Mouse (Mus musculus) B cell, adult 2 months (primary cell): ENCODE data around the gene Pax7.

Experiments used
- DNase-seq, 2 experiments: peaks; one replicate each; pipeline ENCODE4 v3.0.0; 2022

Gene Pax7

DNA sequence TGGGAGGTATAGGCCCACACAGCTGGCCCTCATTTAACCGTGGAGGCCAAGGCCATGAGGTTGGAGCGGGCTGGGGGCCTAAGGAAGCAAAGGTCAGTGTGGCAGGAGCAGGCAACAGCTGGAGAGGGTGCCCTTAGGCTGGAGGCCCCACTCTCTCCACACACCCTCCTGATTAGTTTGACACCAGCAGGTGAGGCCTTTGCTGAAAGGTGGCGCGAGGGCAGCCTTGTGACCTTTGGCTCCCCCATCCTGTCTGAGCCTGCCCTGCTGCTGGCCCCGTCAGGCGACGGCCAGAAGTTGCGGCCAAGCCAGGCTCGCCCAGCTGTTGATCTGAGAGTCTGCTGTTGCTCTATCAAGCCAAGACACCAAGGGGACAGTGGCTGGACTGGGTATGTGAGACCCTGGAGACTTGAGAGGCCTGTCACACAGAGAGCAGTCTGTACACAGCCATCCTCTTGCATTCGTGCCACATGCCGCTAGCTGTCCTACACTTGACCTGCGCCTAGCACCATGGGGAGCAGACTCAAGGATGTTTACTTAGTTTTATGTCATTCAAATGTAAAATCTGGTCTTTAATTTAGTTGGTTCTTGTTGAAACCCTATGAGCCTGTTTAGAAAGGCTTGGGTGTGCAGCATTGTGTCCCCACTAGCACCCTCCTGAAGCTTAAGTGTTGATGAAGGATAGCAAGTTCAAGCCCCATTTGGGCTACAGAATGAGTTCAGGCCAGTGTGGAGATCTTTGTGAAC is 86.0 kb downstream of the Pax7 start:
- no peak for DNase-seq

DNA sequence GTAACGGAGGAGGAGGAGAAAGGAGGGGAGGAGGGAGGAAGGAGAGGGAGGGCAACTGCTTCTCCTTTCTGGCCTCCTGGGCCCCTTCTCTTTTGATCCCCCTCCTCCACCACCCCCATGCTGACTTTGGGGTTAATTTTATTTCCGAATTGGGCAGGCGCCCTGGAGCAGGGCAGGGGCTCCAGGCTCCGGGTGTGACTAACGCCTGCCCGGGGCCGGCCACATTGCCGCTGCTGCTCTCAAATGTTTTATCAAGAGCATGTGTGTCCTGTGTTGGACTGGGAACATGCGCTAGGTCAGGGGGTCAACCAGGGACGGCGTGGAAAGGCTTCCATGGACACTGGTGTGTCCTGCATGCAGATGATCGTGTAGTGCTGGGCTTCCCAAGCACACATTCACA is 87.2 kb downstream of the Pax7 start:
- DNase-seq: no peak

DNA sequence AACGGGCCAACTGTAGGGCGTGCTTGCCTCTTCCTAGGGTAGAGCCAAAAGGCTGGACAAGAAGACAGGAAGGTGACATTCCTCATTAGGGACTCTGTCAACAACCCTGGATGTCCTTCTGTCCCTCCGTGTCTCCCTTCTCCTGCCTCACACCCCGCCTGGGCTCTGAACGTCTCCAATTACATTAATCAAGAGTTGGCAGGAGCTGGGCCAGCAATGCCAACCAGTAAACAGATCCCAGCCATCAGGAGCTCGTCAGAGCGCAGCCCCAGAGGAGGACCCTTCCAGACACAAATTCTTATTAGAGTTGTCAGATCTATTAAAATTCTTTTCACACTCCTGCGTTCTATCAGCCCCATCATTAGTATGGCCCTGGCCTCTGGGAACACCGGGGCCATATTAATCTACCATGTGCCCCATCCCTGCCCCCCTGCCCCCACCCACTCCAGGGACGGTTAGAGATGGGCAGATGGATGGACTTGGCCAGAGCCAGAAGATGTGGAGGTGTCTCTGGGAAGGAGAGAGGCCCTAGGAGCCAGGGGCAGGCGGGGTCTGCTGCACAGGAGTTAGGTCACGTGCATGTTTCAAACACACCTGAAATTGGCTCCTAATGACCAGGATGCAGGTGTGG is 88.4 kb downstream of the Pax7 start:
- no peak for DNase-seq

DNA sequence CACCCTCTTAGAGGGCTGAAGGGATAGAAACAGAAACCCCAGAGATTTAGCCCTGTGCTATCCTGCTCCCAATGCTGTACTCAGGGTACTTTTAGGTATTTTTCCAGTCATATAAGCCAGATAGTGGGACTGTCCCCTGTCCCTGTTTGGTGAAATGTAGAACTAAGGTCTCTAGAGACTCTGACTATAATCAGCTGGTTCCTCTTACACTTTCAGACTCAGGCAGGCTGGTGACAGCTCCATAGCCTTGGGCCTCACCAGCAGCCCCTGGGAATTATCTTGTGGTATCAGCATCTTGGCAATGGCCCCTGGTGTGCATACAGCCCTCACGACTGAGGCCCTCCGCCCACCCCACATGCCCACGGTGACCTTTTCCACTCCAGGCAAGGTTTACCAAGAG is 89.7 kb downstream of the Pax7 start:
- peak; percentile 39 to 48 for DNase-seq

DNA sequence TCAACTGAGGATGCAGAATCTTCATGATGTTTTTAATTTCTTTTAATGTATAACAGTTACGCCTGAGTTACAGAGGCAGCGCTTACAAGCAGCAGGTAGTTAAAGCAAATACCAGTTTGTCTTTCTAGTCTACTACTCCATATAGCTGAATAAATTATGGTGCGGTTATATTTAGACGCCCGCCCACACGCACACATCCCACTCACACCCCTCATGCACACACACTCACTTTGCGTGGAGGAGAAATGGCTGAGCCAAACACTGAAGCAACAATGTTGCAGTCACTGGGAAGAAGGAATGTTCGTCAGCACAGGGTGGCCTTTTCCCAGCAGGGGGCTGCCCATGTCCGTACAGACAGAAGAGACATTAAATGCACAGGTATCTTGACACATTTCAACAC is 96.3 kb downstream of the Pax7 start:
- no peak for DNase-seq

DNA sequence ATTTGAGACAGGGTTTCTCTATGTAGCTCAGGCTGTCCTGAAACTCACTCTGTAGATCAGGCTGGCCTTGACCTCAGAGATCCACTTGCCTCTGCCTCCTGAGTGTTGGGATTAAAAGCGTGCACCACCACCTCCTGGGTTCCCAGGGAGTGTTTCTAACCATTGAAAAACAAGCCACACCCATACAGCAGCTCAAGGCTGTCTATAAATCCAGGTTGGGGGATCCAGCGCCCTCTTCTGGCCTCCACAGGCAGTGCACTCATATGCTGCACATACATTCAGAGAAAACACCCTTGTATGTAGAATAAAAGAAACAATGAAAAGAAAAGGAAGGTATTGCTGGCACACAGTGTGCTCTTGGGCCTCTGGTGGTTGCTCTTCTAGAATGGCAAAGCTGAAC is 106.2 kb downstream of the Pax7 start:
- DNase-seq: no peak

DNA sequence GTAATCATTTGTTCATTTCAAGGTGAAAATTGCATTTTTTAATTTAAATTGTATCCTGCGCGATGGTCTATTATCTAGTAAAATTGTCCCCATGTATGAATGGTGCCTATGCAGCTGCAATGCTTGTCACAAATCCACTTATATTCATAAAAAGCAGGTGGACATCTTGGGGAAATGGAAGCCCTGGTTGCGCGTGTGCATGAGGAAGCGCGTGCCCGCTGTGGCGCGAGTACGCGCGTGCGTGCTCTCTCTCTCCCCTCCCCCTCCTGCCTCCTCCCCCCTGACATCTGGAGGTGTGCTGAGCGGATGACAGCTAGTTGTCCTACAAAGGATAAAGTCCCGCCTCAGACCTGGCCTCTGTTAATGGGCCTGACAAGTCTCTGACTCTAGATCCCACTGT is 107.9 kb downstream of the Pax7 start:
- DNase-seq: no peak

DNA sequence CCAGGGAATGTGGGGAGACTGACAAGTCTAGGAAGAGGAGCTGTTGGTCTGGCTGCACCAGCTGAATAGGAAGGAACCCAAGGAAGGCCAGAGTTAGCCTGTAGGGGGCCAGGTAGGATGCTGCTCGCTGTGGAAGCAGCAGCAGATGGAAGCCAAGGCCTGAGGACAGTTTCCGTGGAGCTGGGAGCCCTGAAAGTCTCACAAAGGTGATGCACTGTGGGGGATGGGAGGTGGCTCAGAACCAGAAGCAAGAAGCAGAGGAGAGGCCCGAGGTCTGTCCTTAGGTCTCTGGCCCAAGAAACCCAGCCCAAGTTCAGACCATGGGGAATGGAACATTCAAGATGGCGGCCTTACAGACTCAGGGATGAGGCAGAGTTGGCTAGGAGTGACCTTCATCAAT is 109.0 kb downstream of the Pax7 start:
- no peak for DNase-seq

DNA sequence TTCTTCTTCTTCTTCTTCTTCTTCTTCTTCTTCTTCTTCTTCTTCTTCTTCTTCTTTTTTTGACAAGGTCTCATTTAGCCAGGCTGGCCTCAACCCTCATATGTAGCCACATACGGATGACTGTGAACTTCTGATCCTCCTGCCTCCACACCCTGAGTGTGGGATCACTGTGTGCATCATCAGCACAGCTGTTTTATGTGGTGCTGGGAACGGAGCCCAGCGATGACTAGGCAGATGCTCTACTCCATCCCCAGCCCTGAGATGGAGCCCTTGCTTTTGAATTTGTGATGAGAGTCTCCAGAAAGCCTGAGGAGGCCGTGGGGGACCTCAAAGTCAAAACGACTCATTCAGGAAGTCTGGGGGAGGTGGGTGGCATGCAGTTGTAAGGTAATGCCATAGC is 114.3 kb downstream of the Pax7 start:
- no peak for DNase-seq

DNA sequence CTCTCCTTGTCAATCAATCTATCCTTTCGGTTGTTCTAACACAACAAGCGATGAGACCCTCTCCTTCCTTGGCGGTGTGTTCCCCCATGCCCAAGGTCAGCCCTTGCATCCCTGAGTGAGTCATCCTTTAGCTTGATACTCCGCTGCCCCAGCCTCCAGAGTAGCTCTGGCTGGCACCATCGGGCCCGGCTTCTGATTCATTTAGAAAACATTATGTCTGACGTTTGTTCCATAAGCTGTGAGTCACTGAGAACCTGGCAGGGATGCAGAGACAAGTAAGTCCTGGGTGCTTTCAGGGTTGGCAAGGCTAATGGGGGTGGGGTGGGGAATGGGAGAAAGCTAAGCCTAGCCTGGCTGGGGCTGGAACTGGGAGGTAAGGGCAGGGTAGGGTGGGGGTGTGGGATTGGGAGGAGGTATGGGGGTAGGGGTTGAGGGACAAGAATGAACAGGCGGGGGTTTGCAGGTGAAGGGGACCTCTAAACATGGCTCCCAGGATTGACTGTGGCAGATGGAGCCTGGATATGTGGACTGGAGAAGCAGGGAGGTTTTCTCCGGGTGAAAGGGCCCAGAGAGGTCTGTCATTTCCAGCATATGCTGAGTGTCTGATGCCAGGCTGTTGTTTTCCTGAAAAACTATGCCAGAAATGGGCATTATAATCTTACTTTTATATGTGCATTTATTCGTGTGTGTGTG is 116.7 kb downstream of the Pax7 start:
- no peak for DNase-seq

DNA sequence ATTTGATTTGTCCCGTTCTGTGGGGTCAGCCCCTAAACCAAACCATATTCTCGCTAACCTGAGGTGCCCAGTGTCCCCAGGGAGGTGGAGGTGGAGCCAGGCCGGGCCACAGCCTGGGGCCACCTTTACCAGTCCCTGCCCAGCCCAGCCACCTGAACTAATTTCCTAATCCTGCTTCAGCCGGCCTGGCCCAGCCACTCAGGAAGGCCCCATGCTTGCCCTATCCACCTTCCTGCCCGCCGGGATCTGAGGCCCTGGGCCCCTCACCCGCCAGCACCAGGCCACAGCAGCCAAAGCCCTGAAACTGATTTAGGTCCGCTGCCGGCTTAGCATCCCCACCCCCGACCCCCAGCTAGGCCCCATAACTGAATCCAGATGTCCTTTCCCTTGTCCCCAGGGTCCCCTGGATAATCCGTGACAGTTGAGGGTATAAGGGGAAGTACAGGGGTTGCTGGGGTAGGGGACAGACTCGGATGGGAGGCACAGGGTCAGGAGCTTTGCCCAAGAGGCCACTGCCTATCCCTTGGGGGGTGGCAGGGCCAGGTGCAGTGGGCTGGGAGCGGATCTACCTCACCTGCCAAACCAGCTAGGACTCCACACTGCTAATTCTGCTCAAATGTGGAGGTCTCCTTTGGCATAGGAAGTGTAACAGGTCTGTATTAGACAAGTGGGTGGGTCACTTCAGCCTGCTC is 117.9 kb downstream of the Pax7 start:
- no peak for DNase-seq

DNA sequence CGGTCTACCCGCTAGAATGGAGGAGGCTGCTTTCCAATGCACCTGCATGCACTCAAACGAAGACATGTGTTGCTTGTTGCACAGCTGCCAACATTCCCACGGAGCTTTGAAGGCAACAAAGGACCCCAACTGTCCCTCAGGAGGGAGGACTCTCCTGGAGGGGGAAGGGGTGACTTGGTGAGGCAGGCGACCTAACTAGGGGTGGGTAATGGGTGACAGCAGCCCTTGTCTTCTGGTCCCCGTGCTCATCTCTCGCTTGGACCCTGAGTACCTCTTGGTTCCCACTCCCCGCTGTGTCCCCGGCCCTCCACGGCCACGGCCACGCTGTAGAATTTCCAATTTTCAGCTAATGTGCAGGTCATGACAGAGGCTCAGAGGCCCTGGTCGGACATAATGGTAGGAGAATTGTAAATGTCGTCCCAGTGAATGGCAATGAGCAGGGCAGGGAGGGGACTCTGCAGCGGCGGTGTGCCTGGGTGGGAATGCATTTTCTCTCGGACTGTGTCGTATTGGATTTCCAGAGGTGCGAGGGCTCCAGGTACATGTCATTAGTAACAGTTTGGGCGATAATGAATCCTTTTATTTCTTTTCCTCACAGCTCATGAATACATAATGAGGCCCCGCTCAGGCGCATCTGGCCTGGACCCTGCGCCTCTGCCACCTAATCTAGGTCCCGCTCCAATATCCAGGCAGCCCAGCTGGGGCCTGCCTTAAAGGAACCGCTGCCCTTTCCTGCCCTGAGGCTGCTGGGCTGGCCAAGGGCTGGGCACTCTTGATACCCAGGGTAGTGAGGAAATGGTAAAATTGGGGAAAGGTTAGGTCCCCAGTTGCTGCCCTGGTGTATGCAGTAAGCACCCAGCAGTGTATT is 122.6 kb downstream of the Pax7 start:
- DNase-seq: no peak

DNA sequence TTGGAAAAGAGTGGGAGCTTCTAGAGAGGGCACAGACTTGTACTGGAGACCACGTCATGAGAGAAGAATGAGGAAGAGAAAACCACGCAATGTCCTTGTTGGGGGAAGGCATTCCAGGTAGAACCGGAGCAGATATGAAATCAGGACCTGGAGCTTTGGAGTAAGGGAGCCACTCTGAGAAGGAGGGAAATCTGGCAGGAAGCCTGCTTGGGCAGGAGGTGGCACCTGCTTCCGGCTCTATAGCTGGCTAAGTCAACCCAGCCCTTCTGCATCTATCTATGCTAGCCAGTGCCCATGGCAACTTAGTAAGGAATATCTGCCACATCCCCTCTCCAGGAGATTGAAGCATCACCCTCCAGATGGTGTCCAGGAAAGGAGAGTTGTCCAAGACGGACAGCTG is 127.3 kb downstream of the Pax7 start:
- DNase-seq: no peak

DNA sequence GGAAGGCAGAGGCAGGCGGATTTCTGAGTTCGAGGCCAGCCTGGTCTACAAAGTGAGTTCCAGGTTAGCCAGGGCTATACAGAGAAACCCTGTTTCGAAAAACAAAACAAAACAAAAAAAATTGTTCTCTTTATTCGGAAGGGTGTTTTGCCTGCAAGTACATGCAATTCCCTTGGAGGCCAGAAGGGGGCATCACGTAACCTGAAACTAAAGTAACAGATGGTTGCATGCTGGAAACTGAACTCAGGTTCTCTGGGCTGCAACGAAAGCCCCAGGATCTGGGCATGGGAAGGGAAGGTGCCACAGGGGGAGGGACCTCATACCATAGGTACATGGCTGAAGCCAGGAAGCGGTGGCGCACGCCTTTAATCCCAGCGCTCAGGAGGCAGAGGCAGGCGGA is 129.9 kb downstream of the Pax7 start:
- peak; percentile 25 to 32 for DNase-seq

DNA sequence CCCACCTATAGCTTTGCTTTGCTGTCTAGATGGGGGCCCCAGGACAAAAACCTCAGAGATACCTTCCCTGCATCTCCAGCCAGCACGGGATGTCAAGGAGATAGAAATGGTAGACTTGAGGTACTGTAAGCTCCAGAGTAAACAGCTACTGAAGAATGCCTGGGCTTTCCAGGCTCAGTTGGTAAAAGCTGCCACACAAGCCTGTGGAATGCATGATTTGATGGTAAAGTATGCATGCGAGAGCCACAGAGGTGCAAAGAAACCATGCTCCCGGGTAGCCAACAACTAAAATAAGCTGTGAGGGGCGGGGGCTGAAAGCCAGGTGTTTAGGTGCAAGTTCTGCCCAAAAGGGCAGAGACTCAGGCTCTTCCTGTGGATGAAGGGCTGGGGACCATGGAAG is 130.4 kb downstream of the Pax7 start:
- no peak for DNase-seq

DNA sequence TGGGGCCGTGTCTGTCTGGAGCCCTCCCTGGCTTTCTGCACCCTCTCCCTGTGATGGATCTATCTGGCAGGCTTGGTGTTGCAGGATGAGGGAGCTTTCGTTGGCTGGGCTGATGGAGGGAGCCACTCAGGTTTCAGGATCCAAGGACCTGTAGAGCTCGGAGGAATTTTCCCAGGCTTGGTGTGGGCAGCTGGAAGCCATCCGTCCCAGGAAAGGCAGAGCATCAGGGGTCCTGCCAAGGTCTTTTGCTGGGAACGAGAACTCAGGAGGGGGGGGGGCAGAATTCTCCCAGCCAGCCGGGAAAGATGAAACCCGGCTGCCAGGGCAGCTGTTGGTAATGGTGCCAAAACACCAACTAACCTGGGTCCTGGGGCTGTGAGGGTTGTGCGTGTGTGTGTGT is 134.7 kb downstream of the Pax7 start:
- no peak for DNase-seq

DNA sequence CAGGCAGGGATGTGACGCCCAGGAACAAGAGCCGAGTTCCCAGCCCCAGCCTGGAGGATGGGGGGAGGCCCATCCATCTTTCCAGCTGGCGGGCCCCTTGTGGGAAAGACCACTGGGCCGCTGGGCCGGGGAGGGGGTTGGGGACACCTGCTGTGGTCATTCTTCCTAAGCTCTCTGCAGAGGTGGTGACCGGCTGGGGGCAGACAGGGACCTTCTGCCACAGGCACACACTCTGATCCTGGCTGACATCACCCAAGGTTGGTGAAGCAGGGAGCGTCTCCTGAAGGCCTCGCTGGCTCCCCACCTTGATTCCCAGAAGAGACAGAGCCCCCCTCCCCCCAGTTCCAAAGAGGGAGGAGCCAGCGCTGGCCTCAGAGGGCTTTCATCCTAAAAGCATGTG is 135.6 kb downstream of the Pax7 start:
- no peak for DNase-seq

DNA sequence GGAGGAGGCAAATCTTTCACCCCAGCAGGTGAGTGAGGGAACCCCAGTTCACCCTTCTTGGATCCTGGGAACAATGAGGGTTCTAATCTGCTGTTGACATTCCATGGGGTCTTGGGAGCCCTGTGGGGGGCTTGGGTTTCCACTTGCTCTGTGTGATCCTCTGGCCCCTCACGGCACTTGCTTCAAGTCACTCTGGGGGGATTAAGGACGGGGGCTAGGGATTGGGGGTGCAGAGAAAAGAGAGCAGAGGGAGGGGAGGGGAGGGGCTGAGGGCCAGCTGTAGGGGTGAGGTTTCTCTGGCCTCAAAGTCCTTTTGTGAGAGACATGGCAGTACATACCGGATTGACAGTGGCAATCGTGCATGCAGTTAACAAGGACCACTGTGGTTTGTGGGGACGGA is 140.0 kb downstream of the Pax7 start:
- no peak for DNase-seq

DNA sequence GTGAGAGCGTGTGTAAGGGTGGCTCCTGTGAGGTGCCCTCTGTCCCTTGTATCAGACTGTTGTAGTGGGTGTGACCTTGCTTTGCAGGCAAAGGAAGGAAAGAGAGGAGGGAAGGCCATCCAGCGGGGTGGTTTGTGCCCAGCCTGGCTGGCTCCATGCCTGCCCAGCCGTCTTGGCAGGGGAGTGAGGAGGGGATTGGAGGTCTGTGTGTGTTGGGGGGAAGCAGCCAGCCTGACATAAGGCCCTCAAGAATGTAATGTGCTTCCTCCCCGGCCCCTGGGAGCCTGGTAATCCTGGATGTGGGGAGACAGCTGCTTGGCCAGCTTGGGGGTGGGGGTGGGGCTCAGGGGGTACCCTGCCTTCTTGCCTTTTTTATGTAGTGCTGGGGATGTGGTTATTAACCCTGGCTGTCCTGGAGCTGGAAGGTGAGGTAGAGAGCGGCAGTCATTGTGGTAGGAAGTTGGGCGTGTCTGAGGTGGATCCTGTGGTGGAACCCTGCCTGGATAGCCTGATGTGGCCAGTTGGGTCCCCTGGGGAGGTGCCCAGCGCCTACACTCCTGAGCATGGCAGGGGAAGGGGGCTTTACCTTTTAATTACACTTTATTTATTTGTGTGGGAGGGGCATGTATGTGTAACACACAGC is 143.6 kb downstream of the Pax7 start:
- DNase-seq: no peak

DNA sequence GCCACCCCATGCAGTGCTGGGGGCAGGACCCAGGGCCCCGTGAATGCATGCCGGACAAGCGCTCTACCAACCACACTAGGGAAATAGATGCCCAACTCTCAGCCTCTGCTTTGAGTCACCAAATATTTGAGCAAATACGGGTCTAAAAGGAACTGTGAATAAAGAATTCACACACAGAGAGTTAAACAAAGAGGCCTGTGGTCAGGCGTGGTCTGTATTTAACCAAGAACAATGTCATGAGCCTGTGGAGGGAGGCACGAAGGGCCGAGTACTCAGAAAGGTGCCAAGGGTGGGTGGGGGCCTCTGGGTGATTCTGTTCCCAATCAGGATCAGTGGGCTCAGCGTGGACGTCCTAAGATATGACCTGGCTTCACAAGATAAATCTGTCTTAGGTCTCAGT is 145.3 kb downstream of the Pax7 start:
- no peak for DNase-seq
